Mouse (Mus musculus) adrenal gland, postnatal 4 days (tissue): ENCODE results near the gene Adgrf1. TPM values are rescaled to one million over a fixed set of nuclear protein-coding genes. Genes with fewer than 3 reads are reported as not detected.
"Not testable (repeated sequence)": the region's sequence is repeated elsewhere in the genome, so short reads cannot be mapped to it uniquely, and the experiment has no call there.

Source experiments
- DNase-seq, 2 experiments: peaks; one replicate each; pipeline ENCODE4 v3.0.0; 2021 to 2022; ENCODE audit warnings: low spot score in 2 of 2, mixed read lengths in 2 of 2
- total RNA-seq, 2 experiments: library from RNA; stranded (reverse); gene quantifications; 2 replicates each; pipeline ENCODE4 v1.2.3; 2021

The Adgrf1 gene
- total RNA-seq, 2 experiments from 2014 or later, result 0.59 to 0.64 TPM

- no peak for DNase-seq
These were observed 4.2 kb upstream of the Adgrf1 start for GRCm38 (mm10) chr17:43265944-43266343.

- DNase-seq, result no peak
These were observed 3.5 kb upstream of the Adgrf1 start for GRCm38 (mm10) chr17:43266636-43267035.

- DNase-seq, result no peak
These were observed 2.9 kb upstream of the Adgrf1 start for GRCm38 (mm10) chr17:43267046-43267749.

- DNase-seq, result no peak
These were observed 6.1 kb downstream of the Adgrf1 start for GRCm38 (mm10) chr17:43276220-43276619.

GRCm38 (mm10) chr17:43277223-43277622 is 7.1 kb downstream of the Adgrf1 start:
- no peak for DNase-seq

- no peak for DNase-seq
These were observed 9.5 kb downstream of the Adgrf1 start for GRCm38 (mm10) chr17:43279671-43280070.

DNA sequence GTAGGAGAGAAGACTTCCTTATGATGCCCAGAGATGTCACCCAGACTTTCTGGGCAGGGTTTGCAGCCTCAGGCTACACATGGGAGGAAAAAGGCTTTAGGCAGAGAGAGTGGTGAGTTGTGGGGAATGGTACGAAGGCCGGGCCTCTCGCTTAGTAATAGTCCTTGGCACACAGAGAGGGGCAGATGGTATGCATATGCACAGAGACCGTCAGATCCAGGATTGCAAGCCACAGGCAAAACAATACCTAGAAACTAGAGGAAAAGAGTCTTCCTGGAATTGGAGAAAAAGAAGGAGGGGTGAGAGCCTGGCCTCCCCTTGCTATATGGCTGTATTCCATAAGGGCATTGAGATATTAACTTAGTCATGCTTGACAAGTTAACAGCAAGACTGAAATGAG is 12.2 kb downstream of the Adgrf1 start:
- no peak for DNase-seq

- no peak for DNase-seq
These were observed 12.7 kb downstream of the Adgrf1 start for GRCm38 (mm10) chr17:43282828-43283227.

GRCm38 (mm10) chr17:43299515-43299914 is 29.4 kb downstream of the Adgrf1 start:
- DNase-seq, result no peak

DNA sequence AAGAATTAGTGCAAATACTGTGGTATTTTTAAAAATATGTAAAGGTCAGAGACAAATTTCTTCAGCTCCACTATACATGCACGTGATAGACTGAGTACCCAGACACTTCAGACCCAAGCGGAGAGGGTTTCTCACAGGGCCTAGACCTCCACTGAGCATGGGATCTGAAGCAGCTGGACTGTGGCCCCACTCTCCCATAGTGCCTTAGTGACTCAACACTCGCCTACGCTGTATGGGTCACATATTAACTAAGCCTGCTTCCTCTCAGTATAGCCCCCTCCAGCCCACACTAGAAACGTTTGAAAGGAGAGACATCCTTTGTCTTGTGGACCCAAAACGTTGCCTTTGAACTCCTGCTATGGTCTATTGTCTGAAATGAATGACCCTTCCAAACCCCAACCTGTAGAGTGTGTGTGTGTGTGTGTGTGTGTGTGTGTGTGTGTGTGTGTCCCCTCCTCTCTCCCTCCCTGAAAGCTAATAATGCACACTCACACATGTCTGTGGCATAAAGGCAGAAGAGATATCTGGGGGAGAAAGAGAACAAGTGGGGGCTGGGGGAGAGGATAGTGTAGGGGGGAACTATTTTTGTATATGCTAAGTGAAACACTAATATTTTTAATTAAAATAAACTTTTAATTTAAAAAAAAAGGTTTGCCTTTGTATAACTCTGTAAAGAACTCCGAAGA is 56.0 kb downstream of the Adgrf1 start:
- DNase-seq, result no peak

GRCm38 (mm10) chr17:43326726-43327700 is 56.9 kb downstream of the Adgrf1 start:
- peak in 1 of 2 experiments; percentile 18 for DNase-seq

DNA sequence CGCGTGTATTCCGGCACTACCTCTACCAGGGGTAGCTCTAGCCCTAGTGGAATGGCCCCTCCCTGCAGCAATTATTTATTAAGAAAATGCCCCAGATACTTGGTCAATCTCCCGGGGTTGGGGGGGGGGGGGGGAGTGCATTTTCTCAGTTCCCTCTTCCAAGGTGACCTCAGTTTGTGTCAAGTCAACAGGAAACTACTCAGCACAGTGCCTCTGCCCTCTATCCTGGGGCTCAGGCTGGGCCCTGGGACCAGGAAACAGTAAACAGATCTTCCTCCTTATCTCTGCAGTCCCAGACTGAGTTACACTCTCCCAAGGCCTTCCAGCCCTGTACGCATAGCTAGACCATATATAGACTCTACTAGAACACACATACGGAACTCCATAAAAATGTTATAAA is 57.7 kb downstream of the Adgrf1 start:
- no peak for DNase-seq

- no peak for DNase-seq
These were observed 59.1 kb downstream of the Adgrf1 start for GRCm38 (mm10) chr17:43329216-43329615.

- DNase-seq, result no peak
These were observed 59.6 kb downstream of the Adgrf1 start for GRCm38 (mm10) chr17:43329761-43330183.

DNA sequence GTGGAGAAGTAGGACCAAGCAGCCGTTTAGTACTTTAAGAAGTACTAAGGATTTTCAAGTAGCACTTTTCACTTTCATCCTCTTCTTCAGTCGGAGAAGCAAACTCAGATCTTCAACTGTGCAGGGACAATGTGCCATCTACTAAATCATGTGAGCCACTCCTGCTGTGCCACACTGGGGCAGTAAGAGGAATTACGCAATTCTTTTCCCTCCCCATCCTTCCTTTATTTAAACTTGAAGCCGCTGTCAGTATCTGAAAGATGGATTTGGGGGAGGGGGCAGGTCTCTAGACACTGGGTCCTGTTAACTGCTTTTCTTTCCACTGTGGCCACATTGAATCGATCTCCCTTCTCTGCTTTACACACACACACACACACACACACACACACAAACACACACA is 62.6 kb downstream of the Adgrf1 start:
- no peak for DNase-seq

DNA sequence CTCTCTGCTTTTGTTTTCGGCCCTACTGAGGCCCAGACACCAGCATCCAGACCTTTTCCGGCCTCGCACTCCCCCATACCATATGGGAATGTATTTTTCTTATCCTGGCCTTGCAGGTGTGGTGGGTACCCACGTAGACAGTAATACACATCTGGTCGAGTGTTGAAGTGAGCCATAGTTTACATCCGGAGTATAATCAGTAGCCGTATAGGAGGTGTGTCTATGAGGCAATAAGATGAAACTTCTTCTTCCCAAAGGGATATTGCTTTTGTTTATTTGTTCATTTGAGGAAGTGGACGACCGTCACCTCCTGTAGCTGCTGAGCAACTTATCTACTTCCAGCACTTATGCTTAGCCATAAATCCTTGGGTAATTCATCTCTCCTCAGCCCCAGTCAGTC is 63.9 kb downstream of the Adgrf1 start:
- no peak for DNase-seq

DNA sequence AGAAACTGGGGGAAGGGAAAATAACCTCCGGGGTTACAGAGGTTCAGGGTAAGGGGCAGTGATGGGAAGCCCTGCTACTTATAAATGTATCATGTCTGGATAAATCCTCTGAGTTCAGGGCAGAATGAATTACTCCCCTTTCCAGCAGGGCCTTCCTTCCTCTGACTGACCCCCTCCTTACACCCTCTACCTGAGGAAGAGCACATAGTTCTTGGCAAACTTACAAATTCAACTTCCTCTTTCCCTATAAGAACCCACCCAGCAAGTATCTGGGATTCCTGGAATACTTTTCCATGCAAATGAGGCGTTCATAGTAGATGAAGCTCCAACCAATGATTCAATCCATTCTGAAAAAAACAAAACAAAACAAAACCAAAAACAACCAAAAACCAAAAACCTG is 67.5 kb downstream of the Adgrf1 start:
- no peak for DNase-seq

DNA sequence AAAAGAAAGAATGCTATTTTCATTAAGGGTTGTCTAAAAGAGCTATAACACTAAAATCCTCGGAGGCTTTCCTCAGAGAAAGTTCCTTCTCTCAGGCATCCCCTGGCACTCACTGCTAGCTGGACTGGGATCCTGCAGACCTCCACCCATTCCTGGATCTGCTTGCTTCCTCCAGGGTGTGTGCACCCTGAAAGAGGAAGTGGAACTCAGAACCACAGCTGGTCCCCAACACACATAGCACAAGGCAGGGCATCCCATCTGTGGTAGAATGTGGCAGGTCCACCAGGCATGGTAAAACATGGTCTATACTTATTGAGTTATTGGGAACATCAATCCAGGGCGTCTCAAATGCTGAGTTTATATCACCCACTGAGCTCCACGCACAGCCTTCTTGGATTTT is 68.2 kb downstream of the Adgrf1 start:
- no peak for DNase-seq

- DNase-seq, result not testable (repeated sequence)
These were observed 76.4 kb downstream of the Adgrf1 start for GRCm38 (mm10) chr17:43346499-43346898.

DNA sequence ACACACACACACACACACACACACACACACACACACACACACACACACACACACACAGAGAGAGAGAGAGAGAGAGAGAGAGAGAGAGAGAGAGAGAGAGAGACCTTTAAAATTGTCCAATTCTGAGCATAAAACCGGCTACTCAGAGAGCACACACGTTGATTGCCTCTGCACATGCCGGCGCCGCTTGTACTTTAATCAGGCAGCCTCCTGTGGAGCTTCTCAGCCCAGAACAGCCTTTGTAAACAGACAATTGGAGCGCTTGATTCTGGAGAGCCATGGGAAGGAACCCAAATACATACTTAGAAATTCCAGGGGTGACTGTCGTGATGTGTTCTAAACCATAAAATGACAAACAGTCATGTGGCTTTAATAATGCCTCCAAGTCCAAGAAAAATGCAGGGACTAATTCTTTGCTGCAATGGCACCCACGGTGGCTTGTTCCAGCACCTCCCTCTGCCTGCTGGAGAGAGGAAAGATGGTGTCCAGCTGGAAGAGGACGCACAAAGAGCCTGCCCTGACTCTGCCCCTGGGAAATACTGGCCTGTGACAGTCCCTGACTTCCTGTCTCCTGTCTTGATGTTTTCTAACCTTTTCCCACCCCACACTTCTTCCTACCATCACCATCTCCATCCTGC is 87.9 kb downstream of the Adgrf1 start:
- DNase-seq, result no peak
